Mouse (Mus musculus): ENCODE results near the gene Zbtb3.

GRCm38 (mm10) chr19:8774086-8774835 lies 28.1 kb upstream of the Zbtb3 start, which contains the start of gene Tmem179b:
- peak; percentile 98 for TF ChIP-seq POLR2A (IDR thresholded peaks at IDR 0.05; ENCODE audit: borderline replicate concordance, control insufficient read depth, low read depth, low read length)
- peak; percentile 8; the same call in 1 of the 2 replicates for TF ChIP-seq CTCF (IDR thresholded peaks at IDR 0.05; ENCODE audit: control insufficient read depth, insufficient read depth, low read length)

Measured in bone marrow, adult 2 months (tissue).